Mouse (Mus musculus) small intestine, adult 2 months (tissue): ENCODE data around the gene Ptprn2.

Source experiments
- CTCF ChIP-seq: fragments of 200-500 bp; IDR thresholded peaks from 2 replicates; pipeline ENCODE4 v1.5.1; 2012; ENCODE audit warnings: low read depth, mild to moderate bottlenecking, control low read depth, inconsistent platforms, low read length, moderate library complexity, mixed read lengths; ENCODE audit not compliant: insufficient replicate concordance, insufficient read length; ENCODE audit errors: extremely low read depth
- POLR2A ChIP-seq: fragments of 200-500 bp; IDR thresholded peaks from 2 replicates; pipeline ENCODE4 v1.6.1; 2012; ENCODE audit warnings: low read depth, mild to moderate bottlenecking, control low read depth, inconsistent platforms, low read length, moderate library complexity

DNA sequence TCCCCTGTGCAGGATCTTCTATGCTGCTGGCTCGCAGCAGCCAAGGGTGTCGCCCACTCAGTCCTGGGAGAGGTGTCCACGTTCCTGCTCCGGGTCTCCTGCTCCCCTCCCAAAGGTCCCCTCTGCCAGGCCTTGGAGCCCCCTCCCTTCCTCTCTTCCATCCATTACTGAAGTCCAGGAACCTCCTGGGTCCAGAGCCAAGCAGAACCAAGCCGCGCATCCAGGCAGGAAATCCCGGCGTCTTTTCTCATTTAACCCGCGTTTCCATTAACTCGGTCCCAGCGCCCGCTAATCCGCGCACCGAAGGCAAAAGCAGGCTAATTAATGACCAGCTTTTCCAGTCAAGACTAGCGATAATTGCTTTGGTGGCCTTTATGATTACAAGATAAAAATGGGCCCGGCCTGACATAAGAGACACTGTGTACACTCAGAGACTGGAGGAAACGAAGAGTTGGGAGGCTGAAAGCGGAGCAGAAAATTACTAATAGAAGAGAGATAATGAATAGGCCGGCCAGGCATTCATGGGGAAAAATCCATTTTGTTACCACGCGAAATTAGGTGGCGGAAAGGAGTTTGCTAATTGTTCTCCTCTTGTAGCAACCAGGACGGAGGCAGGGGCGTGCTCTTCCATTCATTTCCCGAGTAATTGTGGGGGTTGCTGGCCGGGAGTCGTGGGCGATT is 674.8 kb downstream of the Ptprn2 start:
- no peak for TF ChIP-seq POLR2A
- TF ChIP-seq CTCF, result no peak
